Mouse (Mus musculus) R1 (cell line): ENCODE measurements around the gene Eif3a.

Experiments used
- DNase-seq: peaks from one replicate; pipeline ENCODE4 v3.0.0-alpha.2; 2018; ENCODE audit warnings: low read depth, low spot score

Eif3a gene

DNA sequence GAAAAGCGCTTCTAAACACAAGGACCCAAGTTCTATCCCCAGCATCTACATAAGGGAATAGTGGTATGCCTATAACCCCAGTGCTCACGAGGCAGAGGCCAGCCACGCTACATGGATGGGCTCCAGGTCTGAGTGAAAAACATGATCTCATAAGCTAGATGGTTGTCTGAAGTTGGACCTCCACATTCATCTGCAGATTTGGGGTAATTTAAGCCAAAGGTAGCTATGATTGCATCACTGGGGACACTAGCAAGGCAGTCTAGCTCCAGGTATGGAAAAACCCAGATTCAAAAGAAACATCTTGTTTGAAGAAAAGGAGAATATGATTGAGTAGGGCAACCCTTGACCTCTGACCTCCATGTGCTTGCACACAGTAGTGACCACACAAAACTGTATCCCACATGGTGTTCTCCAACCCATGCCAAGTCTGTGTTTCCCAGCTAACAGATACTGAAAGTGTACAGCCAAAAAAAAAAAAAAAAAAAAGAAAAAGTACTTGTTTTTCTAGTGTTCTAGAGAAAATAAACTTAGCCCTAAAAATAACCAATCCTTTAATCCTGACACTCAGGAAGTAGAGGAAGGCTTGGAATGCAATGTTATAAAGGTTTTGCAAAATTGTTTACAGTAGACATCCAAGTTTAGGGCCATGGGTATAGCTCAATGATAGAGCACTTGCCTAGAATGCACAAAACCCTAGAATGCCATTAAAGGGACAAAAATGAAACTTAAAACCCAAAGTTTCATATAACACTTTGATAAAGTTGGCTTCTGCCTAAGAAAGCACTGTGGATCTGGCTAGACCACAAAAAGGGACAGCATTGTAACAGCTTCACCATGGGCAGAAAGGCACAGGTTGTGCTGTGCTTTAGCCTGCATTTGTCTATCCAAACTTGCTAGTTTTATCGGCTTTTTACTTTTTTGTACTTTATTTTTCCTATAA is 31.3 kb downstream of the Eif3a start:
- DNase-seq, result no peak

- no peak for DNase-seq
Observed at GRCm38 (mm10) chr19:60757099-60757785, 33.2 kb downstream of the Eif3a start.

DNA sequence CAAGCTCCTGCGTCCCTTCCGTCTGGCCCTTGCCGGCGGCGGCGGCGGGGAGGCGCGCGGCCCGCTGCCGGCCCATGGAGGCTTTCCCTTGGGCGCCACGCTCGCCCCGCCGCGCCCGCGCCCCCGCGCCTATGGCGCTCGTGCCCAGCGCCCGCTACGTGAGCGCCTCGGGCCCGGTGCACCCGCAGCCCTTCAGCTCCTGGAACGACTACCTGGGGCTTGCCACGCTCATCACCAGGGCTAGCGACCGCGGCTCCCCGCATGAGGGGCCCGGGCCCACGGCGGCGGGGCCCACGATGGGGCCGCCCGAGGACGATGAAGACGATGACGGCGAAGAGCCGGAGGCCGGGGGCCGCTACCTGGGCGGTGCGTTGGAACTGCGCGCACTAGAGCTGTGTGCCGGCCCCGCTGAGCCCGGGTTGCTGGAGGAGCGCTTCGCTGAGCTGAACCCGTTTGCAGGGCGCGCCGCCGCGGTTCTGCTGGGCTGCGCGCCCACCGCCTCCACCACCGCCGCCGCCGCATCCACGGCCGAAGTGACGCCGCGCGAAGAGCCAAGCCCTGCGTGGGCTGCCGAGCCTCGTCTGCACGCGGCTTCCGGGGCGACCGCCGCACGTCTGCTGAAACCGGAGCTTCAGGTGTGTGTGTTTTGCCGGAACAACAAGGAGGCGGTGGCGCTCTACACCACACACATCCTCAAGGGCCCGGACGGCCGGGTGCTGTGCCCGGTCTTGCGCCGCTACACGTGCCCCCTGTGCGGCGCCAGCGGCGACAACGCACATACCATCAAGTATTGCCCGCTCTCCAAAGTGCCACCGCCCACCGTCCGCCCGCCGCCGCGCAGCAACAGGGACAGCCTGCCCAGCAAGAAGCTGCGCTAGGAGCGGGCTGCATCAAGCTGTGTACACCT is 34.0 kb downstream of the Eif3a start:
- DNase-seq, result peak; percentile 73

- peak; percentile 92 for DNase-seq
Observed at GRCm38 (mm10) chr19:60755438-60756191, 34.8 kb downstream of the Eif3a start, which contains the start of gene Nanos1. Nanos1 (plus strand) TSS chr19:60755987.

DNA sequence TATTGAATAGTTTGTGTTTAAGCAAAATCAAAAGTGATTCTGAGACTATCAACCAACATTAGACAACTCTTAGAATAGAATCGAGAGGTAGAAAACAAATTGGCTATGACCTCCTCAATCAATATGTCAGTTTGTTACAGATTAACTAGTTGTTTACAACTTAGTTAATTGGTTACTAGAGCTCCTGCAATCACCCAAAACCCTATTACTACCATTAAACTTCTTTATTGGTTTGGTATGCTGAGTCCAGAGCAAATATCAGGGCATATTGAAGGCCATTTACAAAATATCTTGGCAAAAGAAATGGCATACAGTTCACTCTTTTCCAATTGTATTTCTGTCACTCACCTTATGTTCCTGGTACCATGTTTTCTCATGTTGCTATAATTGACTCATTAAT is 42.7 kb downstream of the Eif3a start:
- no peak for DNase-seq

DNA sequence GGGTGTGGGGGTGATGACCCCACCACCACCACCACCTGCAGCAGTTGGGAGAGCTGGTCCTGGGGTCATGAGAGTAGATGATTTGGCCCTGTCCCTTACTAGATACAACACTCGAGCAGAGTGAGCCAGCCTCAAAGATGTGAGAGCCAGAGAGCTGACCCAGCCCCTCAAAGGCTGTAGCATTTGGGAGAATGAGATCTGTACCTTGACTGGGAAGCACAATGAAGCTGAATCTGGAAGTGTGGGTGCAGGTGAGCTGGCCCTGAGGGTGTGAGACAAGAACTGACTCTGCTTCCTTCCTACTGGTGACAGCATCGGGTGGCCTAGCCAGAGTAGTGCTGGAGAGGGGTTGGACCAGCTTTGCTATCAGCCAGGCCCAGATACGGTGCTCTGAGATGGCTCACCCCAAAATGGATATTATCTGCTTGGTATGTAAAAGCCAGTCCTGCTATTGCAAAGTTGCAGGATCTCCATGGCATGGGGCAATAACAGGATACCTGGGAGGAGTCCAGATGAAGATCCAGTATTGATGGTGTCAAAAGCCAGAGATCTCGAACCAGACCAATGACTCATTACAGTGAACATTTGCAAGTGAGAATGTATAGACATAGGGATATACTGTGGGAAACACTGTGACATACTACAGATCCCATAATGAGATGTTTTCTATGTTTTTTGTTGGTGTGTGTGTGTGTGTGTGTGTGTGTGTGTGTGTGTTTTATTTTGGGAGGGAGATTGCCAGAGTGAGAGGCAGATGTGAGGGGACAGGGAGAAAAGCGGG is 46.5 kb downstream of the Eif3a start:
- no peak for DNase-seq

DNA sequence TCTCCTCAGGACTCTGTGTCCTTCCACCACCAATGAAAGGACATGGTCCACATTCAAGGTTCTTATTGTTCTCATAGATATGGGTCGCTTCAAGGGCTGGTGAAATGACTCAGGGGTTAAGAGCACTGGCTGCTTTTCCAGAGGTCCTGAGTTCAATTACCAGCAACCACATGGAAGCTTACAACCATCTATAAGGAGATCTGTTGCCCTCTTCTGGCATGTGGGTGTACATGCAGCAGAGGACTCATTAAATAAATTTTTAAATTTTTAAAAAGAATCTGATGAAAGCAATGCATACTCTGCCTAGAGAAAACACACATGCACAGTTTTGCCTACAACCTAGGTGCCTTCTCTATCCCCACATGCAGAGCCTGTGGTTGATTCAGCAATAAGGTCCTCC is 49.9 kb downstream of the Eif3a start:
- DNase-seq, result no peak

DNA sequence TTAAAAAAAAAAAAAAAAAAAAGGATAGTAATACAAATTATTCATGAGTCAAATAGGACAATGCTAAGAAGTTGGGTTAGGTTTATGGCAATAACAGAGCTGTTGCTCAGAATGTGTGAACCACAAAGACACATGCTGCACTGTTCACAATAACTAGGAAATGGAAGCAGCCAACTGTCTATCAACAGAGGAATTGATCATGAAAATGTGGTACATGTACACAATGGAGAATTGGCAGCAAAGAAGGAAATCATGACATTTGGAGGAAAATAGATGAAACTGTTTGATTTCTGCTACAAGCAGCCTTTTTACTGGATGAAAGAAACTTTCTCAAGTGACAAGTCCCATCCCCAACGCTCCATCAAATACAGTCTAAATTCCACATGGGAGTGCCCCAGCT is 58.5 kb downstream of the Eif3a start:
- no peak for DNase-seq

- DNase-seq, result no peak
Observed at GRCm38 (mm10) chr19:60731299-60731698, 59.2 kb downstream of the Eif3a start.

DNA sequence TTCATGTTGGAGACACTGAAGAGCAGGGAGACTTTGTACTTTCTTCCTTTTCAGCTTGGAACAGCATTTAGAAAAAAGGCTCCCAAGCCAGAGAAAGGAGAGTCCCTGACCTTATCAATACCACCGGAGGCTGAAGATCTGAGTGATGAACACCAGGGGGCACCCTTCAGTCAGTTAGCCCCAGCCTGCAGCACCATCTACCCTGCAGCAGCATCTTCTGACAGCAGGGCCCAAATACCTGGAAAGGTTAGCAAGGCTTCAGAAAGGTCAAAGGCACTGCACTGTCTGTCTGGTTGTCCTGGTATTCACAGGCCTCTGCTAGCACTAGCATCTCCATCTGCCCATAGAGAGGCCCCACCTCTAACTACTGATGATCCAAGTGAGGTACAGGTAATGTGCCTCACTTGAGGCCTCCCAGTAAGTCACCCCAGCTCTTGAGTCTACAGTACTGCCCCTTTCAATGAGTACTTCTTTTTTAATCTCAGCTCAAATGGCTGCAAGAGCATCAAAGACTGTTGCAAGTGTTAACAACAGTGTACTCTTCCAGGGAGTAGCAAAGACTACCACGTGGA is 60.1 kb downstream of the Eif3a start:
- peak; percentile 73 for DNase-seq

DNA sequence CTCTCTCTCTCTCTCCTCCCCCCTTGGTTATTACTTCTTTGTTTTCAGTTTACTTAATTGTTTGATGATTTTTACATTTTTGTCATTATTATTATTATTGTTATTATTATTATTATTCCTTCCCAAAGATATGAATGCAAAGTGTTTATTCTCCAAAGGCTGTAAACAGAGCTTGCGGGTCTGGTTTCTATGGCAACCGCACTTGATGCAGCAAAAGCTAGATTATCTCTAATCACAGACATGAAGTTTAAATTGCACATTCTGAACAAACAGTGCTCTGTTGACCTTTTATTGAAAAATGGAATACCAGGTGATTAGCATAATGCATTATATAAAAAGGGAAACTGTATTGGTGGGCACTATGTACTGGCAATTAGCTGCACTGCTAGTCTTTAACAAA is 74.1 kb downstream of the Eif3a start:
- no peak for DNase-seq

DNA sequence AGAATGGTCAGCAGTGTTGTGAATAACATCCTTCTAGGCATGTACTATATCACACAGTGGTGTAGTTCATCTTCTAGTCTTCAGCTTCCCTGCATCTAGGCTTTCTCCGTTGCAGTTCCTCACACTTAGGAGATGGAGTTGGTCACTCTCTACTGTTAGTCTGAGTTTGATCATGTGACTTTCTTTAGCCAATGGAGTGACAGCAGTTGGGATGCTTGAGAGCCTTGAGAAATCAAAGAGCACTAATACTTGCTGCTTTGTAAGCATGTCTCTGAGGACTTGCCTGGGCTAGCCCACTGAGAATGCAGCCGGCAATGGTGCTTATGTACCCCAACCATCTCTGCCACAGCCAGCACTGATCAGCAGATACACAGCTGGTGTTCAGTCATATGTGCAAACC is 77.9 kb downstream of the Eif3a start:
- DNase-seq, result peak; percentile 42
